Mouse (Mus musculus): ENCODE measurements around the gene Vmn2r8.
A peak's percentile ranks its signal among the peaks of the same experiment; 100 is the strongest.

- TF ChIP-seq CTCF (IDR thresholded peaks at IDR 0.05; ENCODE audit: low read depth) (peak; percentile 44), EP300 (IDR thresholded peaks at IDR 0.05; ENCODE audit: low read depth) (no peak)
Measured at GRCm38 (mm10) chr5:108758396-108758795, 50.3 kb downstream of the Vmn2r8 start.
